Mouse (Mus musculus): ENCODE measurements around the gene Pex26. TPM values are rescaled to one million over a fixed set of nuclear protein-coding genes. Genes with fewer than 3 reads are reported as not detected.

Pex26 gene
- polyA plus RNA-seq, 1 experiment from 2014 or later = 10.1 TPM

DNA sequence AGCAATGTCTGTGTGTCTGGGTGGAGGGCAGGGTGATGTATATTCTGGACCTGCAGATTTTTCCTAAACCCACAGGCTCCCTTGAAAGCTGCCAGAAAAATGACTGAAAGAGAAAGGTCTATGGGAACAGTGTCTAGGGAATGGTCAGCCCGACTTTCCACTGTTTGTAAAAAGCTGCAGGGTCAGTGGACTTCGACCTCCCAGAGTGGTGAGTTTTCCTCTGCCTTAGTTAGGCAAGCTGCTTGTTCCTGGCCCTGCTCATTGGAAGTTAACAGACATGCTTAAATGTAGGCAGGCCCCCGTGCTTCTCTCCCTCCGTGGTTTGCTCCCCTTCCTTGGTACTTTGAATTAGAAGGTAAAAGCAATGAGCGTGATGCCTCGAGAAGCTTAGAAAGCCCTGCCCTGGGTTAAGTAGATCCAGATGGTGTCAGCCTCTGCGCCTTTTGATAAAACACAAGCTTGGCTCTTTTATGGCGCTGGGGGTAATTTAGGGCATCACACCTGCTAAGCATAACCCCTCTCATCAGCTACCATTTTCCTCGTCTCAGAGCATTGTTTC lies 14.4 kb downstream of the Pex26 start:
- ATAC-seq (replicated peaks; ENCODE audit: low FRiP score, low read depth) (no peak), DNase-seq (ENCODE audit: low spot score) (no peak)
- Histone ChIP-seq H3K4me2 (ENCODE audit: low read length) (no peak overlapping the region), H3K27me3 (ENCODE audit: insufficient read depth, low read length) (no peaks in the 10 kb centered on the region), H3K27ac (no peak overlapping the region), H3K9me3 (replicated peaks; ENCODE audit: low read length) (no peaks in the 10 kb centered on the region), H3K9ac (ENCODE audit: low read depth, low read length) (0 out of 2 replicates have a peak overlapping the region, but pooled peaks have one; percentile 9), H3K4me3 (replicated peaks; ENCODE audit: low read depth, low read length) (no peak overlapping the region), H3K4me1 (replicated peaks; ENCODE audit: insufficient read depth, low read length) (no peaks in the 10 kb centered on the region), H3K36me3 (ENCODE audit: insufficient read depth, low read length) (0 out of 2 replicates have a peak, but pooled peaks cover 7% of the 10 kb centered on the region)
- 32% methylated on average over 9 of the region's 9 CpGs for WGBS
- no peak for TF ChIP-seq CTCF (IDR thresholded peaks at IDR 0.05; ENCODE audit: low read depth)

DNA sequence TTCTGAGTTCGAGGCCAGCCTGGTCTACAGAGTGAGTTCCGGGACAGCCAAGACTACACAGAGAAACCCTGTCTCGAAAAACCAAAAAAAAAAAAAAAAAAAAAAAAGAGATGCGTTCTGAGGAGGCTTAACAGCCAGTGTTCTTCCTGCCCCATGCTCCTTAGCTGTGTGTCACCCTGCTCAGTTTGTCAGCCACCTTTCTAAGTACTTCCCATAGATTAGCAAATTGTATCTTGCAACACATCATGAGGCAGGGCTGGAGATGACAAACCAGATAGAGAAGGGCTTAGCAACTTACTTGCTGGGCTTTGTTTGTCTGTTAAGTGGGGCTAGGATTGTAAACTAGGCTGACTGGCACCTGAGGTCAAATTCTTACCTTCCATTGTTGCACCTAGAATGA lies 17.0 kb downstream of the Pex26 start:
- Histone ChIP-seq H3K36me3 (ENCODE audit: insufficient read depth, low read length) (no peaks in the 10 kb centered on the region), H3K9ac (ENCODE audit: low read depth, low read length) (no peak overlapping the region), H3K27me3 (ENCODE audit: insufficient read depth, low read length) (no peaks in the 10 kb centered on the region), H3K4me3 (replicated peaks; ENCODE audit: low read depth, low read length) (no peak overlapping the region), H3K9me3 (replicated peaks; ENCODE audit: low read length) (no peaks in the 10 kb centered on the region), H3K4me2 (ENCODE audit: low read length) (no peak overlapping the region), H3K4me1 (replicated peaks; ENCODE audit: insufficient read depth, low read length) (no peaks in the 10 kb centered on the region), H3K27ac (no peak overlapping the region)
- no peak for TF ChIP-seq CTCF (IDR thresholded peaks at IDR 0.05; ENCODE audit: low read depth)
- DNase-seq (ENCODE audit: low spot score) (no peak), ATAC-seq (replicated peaks; ENCODE audit: low FRiP score, low read depth) (no peak)
- WGBS = 93% methylated on average over 4 of the region's 4 CpGs

DNA sequence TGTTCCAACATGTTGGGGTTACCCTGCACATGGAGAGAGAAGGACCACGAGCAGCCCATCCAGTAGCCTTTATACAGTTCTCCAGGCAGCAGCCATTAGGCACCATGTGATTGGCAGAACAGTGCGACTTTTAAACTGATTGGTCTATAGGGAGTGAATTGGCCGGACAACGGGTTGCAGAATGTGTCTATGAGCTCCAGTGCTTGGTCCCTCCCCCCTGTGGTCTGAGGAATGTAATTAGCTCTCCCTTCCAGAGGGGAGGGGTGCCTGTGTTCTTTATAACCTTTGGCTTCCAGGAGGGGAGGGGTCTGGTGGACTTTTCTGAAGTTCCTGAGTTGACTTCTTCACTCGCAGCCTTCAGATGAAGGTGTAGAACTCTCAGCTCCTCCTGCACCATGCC lies 18.6 kb downstream of the Pex26 start:
- 68% methylated on average over 5 of the region's 5 CpGs for WGBS

DNA sequence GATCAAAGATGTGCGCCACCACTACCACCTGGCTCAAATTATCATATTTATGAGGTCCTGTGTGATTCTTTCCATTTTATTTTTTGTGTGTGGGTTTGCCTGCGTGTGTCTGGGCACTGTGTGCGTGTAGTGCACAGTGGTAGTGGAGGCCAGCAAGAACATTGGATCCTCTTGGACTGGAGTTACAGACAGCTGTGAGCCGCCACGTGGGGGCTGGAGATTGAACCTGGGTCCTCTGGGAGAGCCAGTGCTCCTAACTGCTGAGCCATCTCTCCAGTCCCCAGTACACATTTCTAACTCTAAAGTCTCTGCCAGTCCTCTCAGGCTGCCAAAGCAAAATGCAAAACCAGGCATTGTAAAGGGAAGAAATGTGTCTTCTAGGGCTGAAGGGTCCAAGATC lies 23.0 kb downstream of the Pex26 start:
- no peaks in the 10 kb centered on the region for H3K27me3 ChIP-seq (ENCODE audit: insufficient read depth, low read length)
- no peak overlapping the region for H3K9ac ChIP-seq (ENCODE audit: low read depth, low read length)
- no peaks in the 10 kb centered on the region for H3K36me3 ChIP-seq (ENCODE audit: insufficient read depth, low read length)
- no peak overlapping the region for H3K4me3 ChIP-seq (replicated peaks; ENCODE audit: low read depth, low read length)
- TF ChIP-seq CTCF (IDR thresholded peaks at IDR 0.05; ENCODE audit: low read depth) = no peak
- no peak for ATAC-seq (replicated peaks; ENCODE audit: low FRiP score, low read depth)
- H3K4me2 ChIP-seq (ENCODE audit: low read length) = no peak overlapping the region
- H3K9me3 ChIP-seq (replicated peaks; ENCODE audit: low read length) = no peaks in the 10 kb centered on the region
- WGBS = 83% methylated on average over 5 of the region's 5 CpGs
- H3K27ac ChIP-seq = no peak overlapping the region
- 0 out of 2 replicates have a peak, but pooled peaks cover under 1% of the 10 kb centered on the region for H3K4me1 ChIP-seq (replicated peaks; ENCODE audit: insufficient read depth, low read length)
- no peak for DNase-seq (ENCODE audit: low spot score)

More for the DNA sequence above, 18.6 kb downstream of the Pex26 start:
- no peak overlapping the region for H3K4me2 ChIP-seq (ENCODE audit: low read length)
- no peak for ATAC-seq (replicated peaks; ENCODE audit: low FRiP score, low read depth)
- no peaks in the 10 kb centered on the region for H3K27me3 ChIP-seq (ENCODE audit: insufficient read depth, low read length)
- DNase-seq (ENCODE audit: low spot score) = no peak
- no peak overlapping the region for H3K9ac ChIP-seq (ENCODE audit: low read depth, low read length)
- no peak overlapping the region for H3K4me3 ChIP-seq (replicated peaks; ENCODE audit: low read depth, low read length)
- H3K36me3 ChIP-seq (ENCODE audit: insufficient read depth, low read length) = no peaks in the 10 kb centered on the region
- H3K9me3 ChIP-seq (replicated peaks; ENCODE audit: low read length) = no peaks in the 10 kb centered on the region
- H3K27ac ChIP-seq = no peak overlapping the region
- H3K4me1 ChIP-seq (replicated peaks; ENCODE audit: insufficient read depth, low read length) = no peaks in the 10 kb centered on the region
- TF ChIP-seq CTCF (IDR thresholded peaks at IDR 0.05; ENCODE audit: low read depth) = no peak

DNA sequence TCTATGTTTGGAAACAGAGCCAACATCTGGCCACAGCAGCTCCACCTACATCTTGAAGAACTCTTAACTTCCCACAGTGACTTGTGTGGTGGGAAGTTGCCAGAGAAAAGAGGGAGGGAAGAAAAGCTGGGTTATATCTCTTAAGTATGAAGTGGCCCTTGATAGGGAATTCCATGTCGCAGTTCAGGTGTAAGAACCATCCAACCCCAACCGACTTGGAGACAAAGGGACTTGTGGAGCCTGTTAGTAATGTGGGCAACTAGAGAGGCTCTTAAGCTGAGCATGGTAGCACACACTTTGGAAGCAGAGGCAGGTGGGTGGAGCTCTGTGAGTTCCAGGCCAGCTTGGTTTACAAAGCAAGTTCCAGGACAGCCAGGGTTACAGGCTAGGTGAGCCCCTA lies 26.1 kb downstream of the Pex26 start:
- WGBS = 78% methylated on average over 2 of the region's 2 CpGs
- H3K4me3 ChIP-seq (replicated peaks; ENCODE audit: low read depth, low read length) = no peak overlapping the region
- no peak for TF ChIP-seq CTCF (IDR thresholded peaks at IDR 0.05; ENCODE audit: low read depth)
- H3K27me3 ChIP-seq (ENCODE audit: insufficient read depth, low read length) = no peaks in the 10 kb centered on the region
- DNase-seq (ENCODE audit: low spot score) (no peak), ATAC-seq (replicated peaks; ENCODE audit: low FRiP score, low read depth) (no peak)
- H3K9me3 ChIP-seq (replicated peaks; ENCODE audit: low read length) = no peaks in the 10 kb centered on the region
- H3K4me2 ChIP-seq (ENCODE audit: low read length) = no peak overlapping the region
- H3K36me3 ChIP-seq (ENCODE audit: insufficient read depth, low read length) = no peaks in the 10 kb centered on the region
- no peak overlapping the region for H3K27ac ChIP-seq
- H3K4me1 ChIP-seq (replicated peaks; ENCODE audit: insufficient read depth, low read length) = 0 out of 2 replicates have a peak, but pooled peaks cover 6% of the 10 kb centered on the region
- no peak overlapping the region for H3K9ac ChIP-seq (ENCODE audit: low read depth, low read length)

DNA sequence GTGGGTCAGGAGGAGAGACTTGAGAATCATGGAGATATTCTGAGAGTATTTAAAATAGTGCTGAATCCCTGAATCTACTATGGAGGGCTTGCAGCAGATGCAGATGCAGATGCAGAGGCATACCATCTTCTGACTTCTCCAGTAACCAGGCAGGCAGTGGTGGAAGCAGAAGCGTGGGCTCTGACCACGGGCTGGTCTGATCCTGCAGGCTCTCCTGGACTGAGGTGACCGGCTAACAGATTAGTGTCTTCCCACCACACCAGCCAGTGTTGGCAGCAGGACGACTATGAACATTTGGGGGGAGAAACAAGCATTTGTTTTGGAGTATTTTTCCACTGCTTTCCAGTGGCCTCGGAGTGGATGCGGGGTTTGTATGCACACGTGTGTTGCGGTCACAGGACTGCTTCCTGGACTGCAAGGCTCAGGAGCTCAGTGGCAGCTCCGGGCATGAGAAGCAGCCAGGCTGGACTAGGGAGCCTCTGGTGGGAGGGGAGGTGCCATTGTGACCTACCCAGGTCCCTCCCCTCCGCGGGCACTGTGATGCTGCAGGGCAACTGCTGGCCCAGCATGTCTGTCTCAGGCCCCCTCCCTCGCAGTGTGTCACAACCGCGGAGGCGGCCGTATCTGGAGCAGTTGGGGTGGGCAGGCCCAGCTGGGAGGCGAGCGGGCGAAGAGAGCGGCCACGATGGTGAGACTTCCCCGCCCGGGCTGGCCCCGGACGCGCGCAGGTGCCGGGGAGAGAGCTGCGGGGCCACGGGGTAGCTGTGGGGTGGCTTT lies 26.9 kb downstream of the Pex26 start, which contains the start of gene Tuba8:
Gene Tuba8, plus strand, starts transcription at position 548 of the 777 bp plus-strand sequence.
- WGBS = 7% methylated on average over 30 of the region's 30 CpGs
- ATAC-seq (replicated peaks; ENCODE audit: low FRiP score, low read depth) (peak; percentile 78), DNase-seq (ENCODE audit: low spot score) (peak; percentile 40)
- Histone ChIP-seq H3K36me3 (ENCODE audit: insufficient read depth, low read length) (no peaks in the 10 kb centered on the region), H3K9ac (ENCODE audit: low read depth, low read length) (0 out of 2 replicates have a peak within 1 kb of the TSS, but pooled peaks have one; percentile 28), H3K4me3 (replicated peaks; ENCODE audit: low read depth, low read length) (peak within 1 kb of the TSS; percentile 38), H3K27ac (no peak within 1 kb of the TSS), H3K4me1 (replicated peaks; ENCODE audit: insufficient read depth, low read length) (0 out of 2 replicates have a peak, but pooled peaks cover 6% of the 10 kb centered on the region), H3K27me3 (ENCODE audit: insufficient read depth, low read length) (no peaks in the 10 kb centered on the region), H3K9me3 (replicated peaks; ENCODE audit: low read length) (no peaks in the 10 kb centered on the region), H3K4me2 (ENCODE audit: low read length) (peak within 1 kb of the TSS; percentile 79)
- no peak for TF ChIP-seq CTCF (IDR thresholded peaks at IDR 0.05; ENCODE audit: low read depth)
